Mouse (Mus musculus) liver, embryonic 14.5 days (tissue): ENCODE data around the gene Arnt. TPM values are rescaled to one million over a fixed set of nuclear protein-coding genes. Genes with fewer than 3 reads are reported as not detected.
A peak's percentile ranks its signal among the peaks of the same experiment; 100 is the strongest.
"Not testable (repeated sequence)": the region's sequence is repeated elsewhere in the genome, so short reads cannot be mapped to it uniquely, and the experiment has no call there.

Experiments used
- ATAC-seq: fragments of 200-750 bp; cut with Nextera tagmentation; 2 replicates; pipeline ENCODE4 v1.8.0; 2017; ENCODE audit warnings: moderate number of reproducible peaks, mild to moderate bottlenecking, moderate library complexity; ENCODE audit not compliant: insufficient read depth
- DNase-seq, 3 experiments: peaks; one replicate each; pipeline ENCODE4 v3.0.0-alpha.2; 2012 to 2013; ENCODE audit warnings: low read depth in 3 of 3, low spot score in 3 of 3
- H3K27ac ChIP-seq: fragments of 300-500 bp; sonication (generic); 2 replicates; pipeline ENCODE4 v1.5.1; 2014; ENCODE audit warnings: moderate library complexity, mild to moderate bottlenecking, control low read depth, inconsistent platforms
- H3K27me3 ChIP-seq: fragments of 300-500 bp; sonication (generic); 2 replicates; pipeline ENCODE4 v1.6.1; 2014; ENCODE audit warnings: mild to moderate bottlenecking, low read length, moderate library complexity; ENCODE audit not compliant: control insufficient read depth, insufficient read depth
- H3K36me3 ChIP-seq: fragments of 300-500 bp; sonication (generic); replicated peaks from 2 replicates; pipeline ENCODE4 v1.6.1; 2014; ENCODE audit warnings: low read depth; ENCODE audit not compliant: control insufficient read depth, insufficient read depth
- H3K4me1 ChIP-seq, 2 experiments: fragments of 200-500 bp in 1 of 2; fragments of 300-500 bp in 1 of 2; sonication (generic) in 1 of 2; replicated peaks; 2 replicates each; pipeline ENCODE4 v1.6.1; 2012 to 2014; ENCODE audit warnings: antibody characterized with exemption in 1 of 2, inconsistent platforms in 1 of 2, low read length in 1 of 2; ENCODE audit not compliant: control insufficient read depth in 2 of 2, insufficient read depth in 2 of 2
- H3K4me2 ChIP-seq: fragments of 300-500 bp; sonication (generic); 2 replicates; pipeline ENCODE4 v1.6.1; 2014; ENCODE audit warnings: low read depth, mild to moderate bottlenecking, control low read depth, moderate library complexity
- H3K4me3 ChIP-seq, 2 experiments: fragments of 200-500 bp in 1 of 2; fragments of 300-500 bp in 1 of 2; sonication (generic) in 1 of 2; 2 replicates each; pipeline ENCODE4 v1.5.1; 2012 to 2014; ENCODE audit warnings: low read depth in 2 of 2, low read length in 2 of 2, mild to moderate bottlenecking in 2 of 2, control low read depth in 1 of 2, inconsistent platforms in 1 of 2, moderate library complexity in 1 of 2; ENCODE audit not compliant: insufficient read depth in 1 of 2
- H3K9ac ChIP-seq: fragments of 300-500 bp; sonication (generic); replicated peaks from 2 replicates; pipeline ENCODE4 v1.6.1; 2014; ENCODE audit warnings: mild to moderate bottlenecking, control low read depth, moderate library complexity
- H3K9me3 ChIP-seq: fragments of 300-500 bp; sonication (generic); 2 replicates; pipeline ENCODE4 v1.6.1; 2016; ENCODE audit warnings: low read length, mixed read lengths; ENCODE audit not compliant: control insufficient read depth
- CTCF ChIP-seq: IDR thresholded peaks from 2 replicates; pipeline ENCODE4 v1.5.1; 2016; ENCODE audit warnings: antibody characterized with exemption, low read depth, control low read depth
- EP300 ChIP-seq: IDR thresholded peaks from 2 replicates; pipeline ENCODE4 v1.6.1; 2016; ENCODE audit warnings: antibody characterized with exemption, low read depth
- WGBS: fragments of 180-500 bp; shearing (Covaris S2); extraction: QIAGEN DNeasy Blood & Tissue Kit; methylation state at CpG from one replicate; pipeline ENCODE4 v1.1.7; 2014; ENCODE audit not compliant: insufficient replicate concordance; 5-methylcytosine and 5-hydroxymethylcytosine counted together
- polyA plus RNA-seq, 2 experiments: library from polyadenylated mRNA; depleted of rRNA in 1 of 2; stranded (reverse) in 1 of 2; unstranded in 1 of 2; fragments of >200 nt; fragmentation: Nextera tagmentation in 1 of 2; extraction: Ambion mirVana in 1 of 2; gene quantifications; 2 replicates each; pipeline versions ENCODE4 v1.2.1 to v1.2.3; 2012 to 2014

Gene Arnt
- polyA plus RNA-seq, 2 experiments, result 10.2 to 11.3 TPM

DNA sequence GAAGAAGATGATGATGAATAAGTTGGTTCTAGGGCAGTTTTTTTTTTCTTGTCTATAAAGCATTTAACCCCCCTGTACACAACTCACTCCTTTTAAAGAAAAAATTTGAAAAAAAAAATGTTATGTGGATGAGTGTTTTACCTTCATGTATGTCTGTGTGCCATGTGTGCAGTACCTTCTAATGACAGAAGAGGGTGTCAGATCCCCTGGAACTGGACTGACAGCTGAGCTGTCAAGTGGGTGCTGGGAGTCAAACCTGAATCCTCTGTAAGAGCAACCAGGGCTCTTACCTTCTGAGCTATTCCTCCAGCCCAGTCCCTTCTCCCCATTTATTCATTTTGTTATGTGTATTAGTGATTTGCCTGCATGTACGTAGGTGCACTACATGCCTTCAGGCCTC lies 96.8 kb downstream of the Arnt start:
- no peak overlapping the region for H3K4me3 ChIP-seq
- DNase-seq (no peak), ATAC-seq (no peak)
- WGBS, result 83% methylated on average over 1 of the region's 1 CpGs
- no peak overlapping the region for H3K9ac ChIP-seq
- peaks cover 0 to 6% of the 10 kb centered on the region in 2 experiments; a peak in 3 of 4 replicates for H3K4me1 ChIP-seq
- no peak overlapping the region for H3K27ac ChIP-seq
- H3K36me3 ChIP-seq, result no peaks in the 10 kb centered on the region
- H3K4me2 ChIP-seq, result no peak overlapping the region
- TF ChIP-seq EP300 (no peak), CTCF (peak; percentile 37)
- H3K9me3 ChIP-seq, result no peaks in the 10 kb centered on the region
- no peaks in the 10 kb centered on the region for H3K27me3 ChIP-seq

DNA sequence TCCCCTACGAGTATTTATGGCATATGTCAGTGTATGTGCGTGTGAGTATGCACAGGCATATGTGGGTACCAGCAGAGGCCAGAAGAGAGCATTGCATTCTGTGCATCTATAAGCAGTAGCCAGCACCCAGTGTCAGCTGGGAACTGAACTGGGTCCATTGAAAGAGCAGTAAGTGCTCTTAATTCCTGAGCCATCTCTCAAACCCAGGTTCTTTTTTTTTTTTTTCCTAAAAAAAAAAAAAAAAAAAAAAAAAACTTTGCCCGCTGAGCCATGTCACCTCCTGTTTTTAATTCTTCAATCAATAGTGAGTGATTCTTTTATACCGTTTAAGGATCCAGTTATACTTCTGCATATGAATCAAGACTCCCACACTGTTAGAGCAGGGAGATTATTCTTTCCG lies 99.2 kb downstream of the Arnt start:
- Histone ChIP-seq H3K4me3 (no peak overlapping the region), H3K27me3 (peaks cover 3% of the 10 kb centered on the region; the same call in 1 of the 2 replicates)
- WGBS, result 74% methylated on average over 5 of the region's 5 CpGs

DNA sequence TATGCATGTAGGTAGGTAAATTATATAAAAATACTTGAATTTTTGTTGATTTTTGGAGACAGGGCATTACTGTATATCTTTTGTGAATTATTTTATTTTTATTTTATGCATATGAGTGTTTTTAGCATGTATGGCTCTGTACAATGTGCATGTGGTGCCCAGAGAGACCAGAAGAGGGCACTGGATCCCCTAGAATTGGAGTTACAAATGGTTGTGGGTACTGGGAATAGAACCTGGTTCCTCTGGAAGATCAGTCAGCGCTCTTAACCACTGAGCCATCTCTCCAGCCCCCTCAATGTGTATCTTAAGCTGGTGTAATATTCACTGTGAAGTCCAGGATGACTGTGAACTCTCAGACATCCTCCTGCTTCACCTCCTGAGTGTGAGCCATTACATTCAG lies 100.7 kb downstream of the Arnt start:
- H3K4me1 ChIP-seq, result peaks cover 0 to 4% of the 10 kb centered on the region in 2 experiments; a peak in 2 of 4 replicates
- 63% methylated on average over 1 of the region's 1 CpGs for WGBS
- H3K9me3 ChIP-seq, result no peaks in the 10 kb centered on the region
- TF ChIP-seq EP300, result no peak
- TF ChIP-seq CTCF, result peak; percentile 25; the same call in 1 of the 2 replicates
- peaks cover 3% of the 10 kb centered on the region; the same call in 1 of the 2 replicates for H3K27me3 ChIP-seq
- H3K4me2 ChIP-seq, result no peak overlapping the region
- H3K36me3 ChIP-seq, result no peaks in the 10 kb centered on the region
- no peak overlapping the region for H3K27ac ChIP-seq
- no peak for ATAC-seq
- no peak overlapping the region for H3K4me3 ChIP-seq
- DNase-seq, result no peak
- H3K9ac ChIP-seq, result no peak overlapping the region

More for the DNA sequence above, 99.2 kb downstream of the Arnt start:
- ATAC-seq (no peak), DNase-seq (no peak)
- no peak for TF ChIP-seq EP300
- peak; percentile 16; the same call in 1 of the 2 replicates for TF ChIP-seq CTCF
- Histone ChIP-seq H3K9ac (no peak overlapping the region), H3K36me3 (no peaks in the 10 kb centered on the region), H3K9me3 (no peaks in the 10 kb centered on the region), H3K4me2 (no peak overlapping the region), H3K27ac (no peak overlapping the region), H3K4me1 (peaks cover 0 to 4% of the 10 kb centered on the region in 2 experiments; a peak in 2 of 4 replicates)

GRCm38 (mm10) chr3:95538936-95539335 lies 104.7 kb downstream of the Arnt start:
- 79% methylated on average over 10 of the region's 10 CpGs for WGBS
- Histone ChIP-seq H3K9ac (no peak overlapping the region), H3K9me3 (no peaks in the 10 kb centered on the region), H3K4me1 (no peaks in the 10 kb centered on the region), H3K27me3 (peaks cover 3% of the 10 kb centered on the region; the same call in 1 of the 2 replicates), H3K27ac (no peak overlapping the region), H3K36me3 (no peaks in the 10 kb centered on the region), H3K4me3 (no peak overlapping the region), H3K4me2 (no peak overlapping the region)
- ATAC-seq (no peak), DNase-seq (no peak)
- no peak for TF ChIP-seq EP300
- no peak for TF ChIP-seq CTCF

DNA sequence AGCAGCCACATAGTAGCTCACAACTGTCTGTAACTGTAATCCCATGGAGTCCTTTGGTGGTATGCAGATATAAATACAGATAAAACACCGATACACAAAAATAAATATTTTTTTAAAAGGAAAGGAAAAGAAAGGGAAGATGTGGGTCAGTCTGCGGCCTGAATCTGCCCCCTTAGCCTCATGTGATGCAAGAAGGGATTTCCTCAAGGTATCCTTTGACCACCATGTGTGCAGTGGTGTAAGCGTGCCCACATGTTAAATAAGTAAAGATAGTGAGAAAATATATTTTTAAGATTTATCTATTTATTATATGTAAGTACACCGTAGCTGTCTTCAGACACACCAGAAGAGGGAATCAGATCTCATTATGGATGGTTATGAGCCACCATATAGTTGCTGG lies 105.6 kb downstream of the Arnt start:
- 76% methylated on average over 4 of the region's 4 CpGs for WGBS
- no peak overlapping the region for H3K4me3 ChIP-seq
- no peak overlapping the region for H3K9ac ChIP-seq
- no peak for ATAC-seq
- no peak overlapping the region for H3K4me2 ChIP-seq
- H3K27ac ChIP-seq, result no peak overlapping the region
- no peaks in the 10 kb centered on the region for H3K36me3 ChIP-seq
- no peak for DNase-seq
- peaks cover 3% of the 10 kb centered on the region; the same call in 1 of the 2 replicates for H3K27me3 ChIP-seq
- H3K4me1 ChIP-seq, result no peaks in the 10 kb centered on the region
- no peaks in the 10 kb centered on the region for H3K9me3 ChIP-seq
- no peak for TF ChIP-seq CTCF
- TF ChIP-seq EP300, result no peak

DNA sequence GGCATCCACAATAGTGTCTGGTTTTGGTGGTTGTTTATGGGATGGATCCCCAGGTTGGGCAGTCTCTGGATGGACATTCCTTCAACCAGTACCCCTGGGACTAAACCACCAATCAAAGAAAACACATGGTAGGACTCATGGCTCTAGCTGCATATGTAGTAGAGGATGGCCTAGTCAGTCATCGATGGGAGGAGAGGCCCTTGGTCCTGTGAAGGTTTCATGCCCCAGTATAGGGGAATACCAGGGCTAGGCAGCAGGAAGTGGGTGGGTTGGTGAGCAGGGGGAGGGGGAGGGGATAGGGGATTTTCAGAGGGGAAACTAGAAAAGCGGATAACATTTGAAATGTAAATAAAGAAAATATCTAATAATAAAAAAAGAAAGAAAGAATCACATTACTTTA lies 107.0 kb downstream of the Arnt start:
- H3K4me2 ChIP-seq, ATAC-seq, H3K27ac ChIP-seq, H3K9me3 ChIP-seq, DNase-seq, H3K27me3 ChIP-seq, H3K4me3 ChIP-seq, H3K9ac ChIP-seq, H3K4me1 ChIP-seq, H3K36me3 ChIP-seq: not testable (repeated sequence)
- 44% methylated on average over 2 of the region's 2 CpGs for WGBS
